Mouse (Mus musculus): ENCODE data around the gene Vmn1r195. TPM values are rescaled to one million over a fixed set of nuclear protein-coding genes. Genes with fewer than 3 reads are reported as not detected.

The Vmn1r195 gene
- polyA plus RNA-seq (2012), result not detected in 2 replicates

DNA sequence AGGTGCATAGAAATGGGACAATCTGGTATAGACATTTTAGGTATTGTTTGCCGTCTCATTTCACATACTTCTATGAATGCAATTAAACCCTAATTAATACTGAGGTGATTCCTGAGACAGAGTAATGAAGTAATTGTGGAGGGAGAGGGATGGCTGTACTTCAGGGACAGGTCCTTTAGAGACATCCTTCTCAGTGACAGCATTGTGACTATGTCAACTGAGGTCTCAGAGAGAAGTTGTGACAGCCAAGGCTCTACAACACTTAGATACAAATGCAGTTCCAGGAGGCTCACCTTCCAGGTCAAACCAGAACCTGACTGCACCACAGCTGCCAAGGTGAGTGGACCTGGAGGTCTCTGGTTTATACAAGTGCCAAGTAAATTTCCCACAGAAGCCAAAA, at the start of gene Vmn1r195:
Gene Vmn1r195 (plus strand): TSS at position 301 of the 400 bp plus-strand sequence.

GRCm38 (mm10) chr13:22223060-22223459, 47.3 kb upstream of the Vmn1r195 start, which contains the start of gene Vmn1r193:
Gene Vmn1r193, minus strand, starts transcription at chr13:22223160.

DNA sequence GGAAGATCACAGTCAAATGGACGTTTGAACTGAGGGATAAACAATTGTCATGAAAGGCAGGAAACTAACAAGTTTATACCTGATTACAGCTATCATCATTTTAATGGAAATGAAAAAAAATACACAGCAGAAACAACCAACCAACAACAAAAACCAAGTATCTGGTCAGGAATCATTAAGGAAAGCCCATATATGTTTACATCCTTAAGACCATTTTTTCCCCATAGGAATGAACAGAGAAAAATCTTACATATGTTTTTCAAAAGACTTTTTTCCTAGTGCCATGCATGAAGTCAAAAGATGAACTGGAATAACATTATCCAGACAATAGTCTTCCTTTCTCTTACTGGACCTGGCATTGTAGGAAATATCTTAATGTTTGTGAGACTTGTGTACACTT, 26.4 kb upstream of the Vmn1r195 start, which contains the start of gene Vmn1r194:
Gene Vmn1r194 (plus strand): TSS at position 301 of the 400 bp plus-strand sequence.

DNA sequence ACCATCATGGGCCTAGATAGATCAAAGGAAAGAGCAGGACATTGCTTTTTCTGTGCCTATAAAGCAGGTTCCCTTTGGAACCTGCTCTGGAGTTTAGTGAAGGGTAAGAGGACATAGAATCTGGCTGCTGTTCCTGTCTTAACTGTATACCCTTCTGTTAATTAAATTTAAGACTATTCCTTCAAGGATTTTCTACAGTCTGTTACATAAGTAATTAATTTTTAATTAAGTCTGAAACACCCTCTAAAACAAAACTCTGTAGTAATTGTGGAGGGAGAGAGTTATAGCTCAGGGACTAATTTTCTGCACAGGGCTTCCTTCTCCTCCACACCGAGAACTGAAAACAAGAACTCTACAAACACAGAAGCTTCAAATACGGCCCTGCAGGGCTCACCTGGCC, 19.3 kb downstream of the Vmn1r195 start, which contains the start of gene Vmn1r196:
Gene Vmn1r196 (plus strand): TSS at position 301 of the 400 bp plus-strand sequence.

DNA sequence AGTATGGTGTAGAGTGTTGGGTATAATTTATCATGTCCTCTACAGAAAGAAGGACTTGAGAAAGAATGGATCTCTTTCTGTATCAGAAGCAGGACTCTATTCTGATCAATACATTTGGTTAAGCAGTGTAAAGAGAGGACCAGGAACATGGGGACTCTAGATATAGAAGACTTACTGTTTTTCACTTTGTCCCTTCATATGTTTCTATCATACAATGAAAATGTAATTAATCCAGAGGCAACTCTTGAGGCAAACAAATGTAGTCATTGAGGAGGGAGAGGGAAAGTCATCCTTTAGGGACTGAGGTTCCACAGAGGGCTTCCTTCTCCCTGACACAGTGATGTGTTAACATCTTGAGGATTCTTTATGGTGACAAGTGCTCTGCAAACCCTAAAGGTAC, 54.0 kb downstream of the Vmn1r195 start, which contains the start of gene Vmn1r197:
Gene Vmn1r197 (plus strand): TSS at position 301 of the 400 bp plus-strand sequence.

Other genes starting within 250 kb of the Vmn1r195 start
- gene Hist1h2ah, start 235.0 kb upstream of the Vmn1r195 start, polyA plus RNA-seq (2012), result 5.4 and 12.3 TPM in 2 replicates
- 15.0 and 17.1 TPM in 2 replicates for gene Hist1h2bk, start 234.7 kb upstream of the Vmn1r195 start, polyA plus RNA-seq (2012)
- 56.9 and 64.7 TPM in 2 replicates for gene Hist1h4i, start 229.2 kb upstream of the Vmn1r195 start, polyA plus RNA-seq (2012)
- 31.0 and 38.1 TPM in 2 replicates for gene Hist1h2ag, start 227.6 kb upstream of the Vmn1r195 start, polyA plus RNA-seq (2012)
- 32.2 and 35.1 TPM in 2 replicates for gene Hist1h2bj, start 227.3 kb upstream of the Vmn1r195 start, polyA plus RNA-seq (2012)
- not detected in 2 replicates for gene Vmn1r188, start 186.1 kb upstream of the Vmn1r195 start, polyA plus RNA-seq (2012)
- not detected in 2 replicates for gene Vmn1r189, start 164.7 kb upstream of the Vmn1r195 start, polyA plus RNA-seq (2012)
- gene Vmn1r191, start 86.6 kb upstream of the Vmn1r195 start, polyA plus RNA-seq (2012), result not detected in 2 replicates
- gene Vmn1r192, start 79.4 kb upstream of the Vmn1r195 start, polyA plus RNA-seq (2012), result not detected in 2 replicates
- gene Vmn1r193, start 47.4 kb upstream of the Vmn1r195 start, polyA plus RNA-seq (2012), result 0.02 TPM in 1 of 2 replicates, not detected in the other
- gene Vmn1r194, start 26.3 kb upstream of the Vmn1r195 start, polyA plus RNA-seq (2012), result not detected in 2 replicates
- not detected in 2 replicates for gene Vmn1r196, start 19.4 kb downstream of the Vmn1r195 start, polyA plus RNA-seq (2012)
- gene Vmn1r197, start 54.1 kb downstream of the Vmn1r195 start, polyA plus RNA-seq (2012), result not detected in 2 replicates
- gene Vmn1r198, start 79.8 kb downstream of the Vmn1r195 start, polyA plus RNA-seq (2012), result not detected in 2 replicates
- not detected in 2 replicates for gene Vmn1r199, start 109.3 kb downstream of the Vmn1r195 start, polyA plus RNA-seq (2012)
- gene Vmn1r200, start 119.9 kb downstream of the Vmn1r195 start, polyA plus RNA-seq (2012), result not detected in 2 replicates
- gene Vmn1r201, start 201.4 kb downstream of the Vmn1r195 start, polyA plus RNA-seq (2012), result not detected in 2 replicates
- gene Vmn1r202, start 234.9 kb downstream of the Vmn1r195 start, polyA plus RNA-seq (2012), result not detected in 2 replicates
- not detected in 2 replicates for gene Vmn1r203, start 247.6 kb downstream of the Vmn1r195 start, polyA plus RNA-seq (2012)